Mouse (Mus musculus): Measurements from ENCODE around the gene Rftn1. TPM values are rescaled to one million over a fixed set of nuclear protein-coding genes. Genes with fewer than 3 reads are reported as not detected.

Gene Rftn1
- polyA plus RNA-seq, 1 experiment from 2014 or later = 13.9 TPM

- Histone ChIP-seq H3K27me3 (ENCODE audit: insufficient read depth, low read length) (no peaks in the 10 kb centered on the region), H3K4me1 (ENCODE audit: insufficient read depth, low read length) (no peaks in the 10 kb centered on the region), H3K27ac (ENCODE audit: low read length) (no peak overlapping the region), H3K9ac (replicated peaks; ENCODE audit: low read length) (no peak overlapping the region), H3K4me3 (ENCODE audit: low read length) (no peak overlapping the region), H3K4me2 (replicated peaks; ENCODE audit: low read depth, low read length) (no peak overlapping the region), H3K36me3 (ENCODE audit: insufficient read depth, low read length) (no peaks in the 10 kb centered on the region), H3K9me3 (ENCODE audit: low read length) (no peaks in the 10 kb centered on the region)
- ATAC-seq (ENCODE audit: low FRiP score, low TSS enrichment) = no peak
- 89% methylated on average over 12 of the region's 12 CpGs for WGBS
Measured at GRCm38 (mm10) chr17:50047182-50047581, 143.3 kb downstream of the Rftn1 start.

DNA sequence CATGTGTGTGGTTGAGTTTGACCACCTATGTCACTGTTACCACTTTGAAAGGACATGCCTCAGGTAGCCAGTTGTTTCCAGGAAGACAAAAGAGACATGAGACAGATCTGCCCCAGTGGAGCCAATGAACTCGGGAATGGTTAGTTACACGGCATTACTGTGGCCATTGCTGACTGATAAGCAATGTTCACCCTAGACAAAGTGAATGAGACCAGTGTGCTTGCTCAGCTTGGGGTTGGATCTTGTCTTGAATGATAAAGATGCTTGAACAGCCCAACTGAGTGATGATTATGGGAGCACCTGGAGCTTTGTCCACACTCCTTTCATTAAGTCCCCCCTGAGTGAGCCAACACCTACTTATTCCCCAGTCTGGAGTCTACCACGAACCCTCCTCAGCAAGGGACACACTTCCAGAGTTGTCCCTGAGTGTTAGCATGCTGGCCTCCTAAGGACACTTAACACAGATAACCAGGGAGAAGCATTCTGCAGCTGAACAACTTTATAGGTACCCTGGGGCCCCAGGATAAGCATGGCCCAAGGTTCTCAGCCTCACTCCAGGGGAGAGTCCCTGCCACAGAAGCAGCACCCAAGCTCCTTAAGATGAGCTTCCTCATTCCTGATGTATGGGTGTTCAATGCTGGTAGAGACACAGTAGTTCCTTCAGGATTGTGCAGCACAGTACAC is 149.6 kb downstream of the Rftn1 start:
- Histone ChIP-seq H3K27me3 (ENCODE audit: insufficient read depth, low read length) (no peaks in the 10 kb centered on the region), H3K4me3 (ENCODE audit: low read length) (no peak overlapping the region), H3K9me3 (ENCODE audit: low read length) (no peaks in the 10 kb centered on the region), H3K9ac (replicated peaks; ENCODE audit: low read length) (no peak overlapping the region), H3K36me3 (ENCODE audit: insufficient read depth, low read length) (no peaks in the 10 kb centered on the region), H3K27ac (ENCODE audit: low read length) (no peak overlapping the region), H3K4me1 (ENCODE audit: insufficient read depth, low read length) (no peaks in the 10 kb centered on the region), H3K4me2 (replicated peaks; ENCODE audit: low read depth, low read length) (no peak overlapping the region)
- 98% methylated on average over 3 of the region's 3 CpGs for WGBS
- no peak for ATAC-seq (ENCODE audit: low FRiP score, low TSS enrichment)

GRCm38 (mm10) chr17:50037882-50038665 is 152.4 kb downstream of the Rftn1 start:
- WGBS = 85% methylated on average over 10 of the region's 10 CpGs
- Histone ChIP-seq H3K4me2 (replicated peaks; ENCODE audit: low read depth, low read length) (no peak overlapping the region), H3K36me3 (ENCODE audit: insufficient read depth, low read length) (no peaks in the 10 kb centered on the region), H3K4me1 (ENCODE audit: insufficient read depth, low read length) (no peaks in the 10 kb centered on the region), H3K27me3 (ENCODE audit: insufficient read depth, low read length) (no peaks in the 10 kb centered on the region), H3K27ac (ENCODE audit: low read length) (no peak overlapping the region), H3K4me3 (ENCODE audit: low read length) (no peak overlapping the region), H3K9me3 (ENCODE audit: low read length) (no peaks in the 10 kb centered on the region), H3K9ac (replicated peaks; ENCODE audit: low read length) (no peak overlapping the region)
- no peak for ATAC-seq (ENCODE audit: low FRiP score, low TSS enrichment)

DNA sequence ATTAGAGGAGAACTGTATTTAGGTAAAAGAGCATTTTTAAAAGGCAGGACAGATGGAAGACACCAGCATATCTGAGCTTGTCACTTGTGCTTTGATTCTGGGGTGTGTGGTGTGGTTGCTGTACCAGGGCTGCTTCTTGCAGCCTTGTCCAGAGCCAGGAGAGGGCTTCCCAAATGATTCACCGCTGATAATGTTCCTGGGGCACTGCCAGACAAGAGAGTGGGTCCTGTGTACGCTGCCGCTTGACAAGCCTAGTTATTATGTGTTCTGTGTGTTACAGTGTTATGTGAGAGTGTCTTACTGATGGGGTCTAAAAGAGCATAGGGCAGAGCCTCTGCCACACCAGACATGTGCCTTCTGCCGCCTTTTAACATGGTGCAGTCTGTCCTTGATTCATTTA is 153.1 kb downstream of the Rftn1 start:
- H3K27ac ChIP-seq (ENCODE audit: low read length) = no peak overlapping the region
- no peak overlapping the region for H3K9ac ChIP-seq (replicated peaks; ENCODE audit: low read length)
- WGBS = 84% methylated on average over 4 of the region's 4 CpGs
- H3K36me3 ChIP-seq (ENCODE audit: insufficient read depth, low read length) = no peaks in the 10 kb centered on the region
- no peaks in the 10 kb centered on the region for H3K9me3 ChIP-seq (ENCODE audit: low read length)
- ATAC-seq (ENCODE audit: low FRiP score, low TSS enrichment) = no peak
- no peak overlapping the region for H3K4me3 ChIP-seq (ENCODE audit: low read length)
- H3K27me3 ChIP-seq (ENCODE audit: insufficient read depth, low read length) = no peaks in the 10 kb centered on the region
- no peak overlapping the region for H3K4me2 ChIP-seq (replicated peaks; ENCODE audit: low read depth, low read length)
- H3K4me1 ChIP-seq (ENCODE audit: insufficient read depth, low read length) = no peaks in the 10 kb centered on the region

- no peaks in the 10 kb centered on the region for H3K9me3 ChIP-seq (ENCODE audit: low read length)
- WGBS = 88% methylated on average over 14 of the region's 14 CpGs
Measured at GRCm38 (mm10) chr17:50036751-50037385, 153.6 kb downstream of the Rftn1 start.

GRCm38 (mm10) chr17:50033698-50034097 is 156.8 kb downstream of the Rftn1 start:
- no peaks in the 10 kb centered on the region for H3K4me1 ChIP-seq (ENCODE audit: insufficient read depth, low read length)
- ATAC-seq (ENCODE audit: low FRiP score, low TSS enrichment) = no peak
- no peak overlapping the region for H3K27ac ChIP-seq (ENCODE audit: low read length)
- no peak overlapping the region for H3K4me2 ChIP-seq (replicated peaks; ENCODE audit: low read depth, low read length)
- H3K9me3 ChIP-seq (ENCODE audit: low read length) = no peaks in the 10 kb centered on the region
- H3K36me3 ChIP-seq (ENCODE audit: insufficient read depth, low read length) = no peaks in the 10 kb centered on the region
- no peaks in the 10 kb centered on the region for H3K27me3 ChIP-seq (ENCODE audit: insufficient read depth, low read length)
- H3K4me3 ChIP-seq (ENCODE audit: low read length) = no peak overlapping the region
- no peak overlapping the region for H3K9ac ChIP-seq (replicated peaks; ENCODE audit: low read length)
- 68% methylated on average over 6 of the region's 6 CpGs for WGBS

More at GRCm38 (mm10) chr17:50036751-50037385, 153.6 kb downstream of the Rftn1 start:
- Histone ChIP-seq H3K9ac (replicated peaks; ENCODE audit: low read length) (no peak overlapping the region), H3K4me2 (replicated peaks; ENCODE audit: low read depth, low read length) (no peak overlapping the region), H3K36me3 (ENCODE audit: insufficient read depth, low read length) (no peaks in the 10 kb centered on the region), H3K27me3 (ENCODE audit: insufficient read depth, low read length) (no peaks in the 10 kb centered on the region), H3K4me1 (ENCODE audit: insufficient read depth, low read length) (no peaks in the 10 kb centered on the region), H3K4me3 (ENCODE audit: low read length) (no peak overlapping the region), H3K27ac (ENCODE audit: low read length) (no peak overlapping the region)
- ATAC-seq (ENCODE audit: low FRiP score, low TSS enrichment) = no peak

- ATAC-seq (ENCODE audit: low FRiP score, low TSS enrichment) = no peak
- Histone ChIP-seq H3K4me1 (ENCODE audit: insufficient read depth, low read length) (no peaks in the 10 kb centered on the region), H3K27ac (ENCODE audit: low read length) (no peak overlapping the region), H3K36me3 (ENCODE audit: insufficient read depth, low read length) (no peaks in the 10 kb centered on the region), H3K4me3 (ENCODE audit: low read length) (no peak overlapping the region), H3K9me3 (ENCODE audit: low read length) (no peaks in the 10 kb centered on the region), H3K4me2 (replicated peaks; ENCODE audit: low read depth, low read length) (no peak overlapping the region), H3K27me3 (ENCODE audit: insufficient read depth, low read length) (no peaks in the 10 kb centered on the region), H3K9ac (replicated peaks; ENCODE audit: low read length) (no peak overlapping the region)
- 81% methylated on average over 13 of the region's 13 CpGs for WGBS
Measured at GRCm38 (mm10) chr17:50031548-50032491, 158.7 kb downstream of the Rftn1 start.

GRCm38 (mm10) chr17:50025651-50026050 is 164.8 kb downstream of the Rftn1 start:
- Histone ChIP-seq H3K27me3 (ENCODE audit: insufficient read depth, low read length) (no peaks in the 10 kb centered on the region), H3K4me3 (ENCODE audit: low read length) (no peak overlapping the region), H3K9me3 (ENCODE audit: low read length) (no peaks in the 10 kb centered on the region), H3K4me2 (replicated peaks; ENCODE audit: low read depth, low read length) (no peak overlapping the region), H3K27ac (ENCODE audit: low read length) (no peak overlapping the region), H3K36me3 (ENCODE audit: insufficient read depth, low read length) (no peaks in the 10 kb centered on the region), H3K4me1 (ENCODE audit: insufficient read depth, low read length) (no peaks in the 10 kb centered on the region), H3K9ac (replicated peaks; ENCODE audit: low read length) (no peak overlapping the region)
- no peak for ATAC-seq (ENCODE audit: low FRiP score, low TSS enrichment)
- 60% methylated on average over 1 of the region's 1 CpGs for WGBS

GRCm38 (mm10) chr17:50025173-50025626 is 165.3 kb downstream of the Rftn1 start:
- 50% methylated on average over 4 of the region's 4 CpGs for WGBS
- no peaks in the 10 kb centered on the region for H3K27me3 ChIP-seq (ENCODE audit: insufficient read depth, low read length)
- H3K9ac ChIP-seq (replicated peaks; ENCODE audit: low read length) = no peak overlapping the region
- no peak for ATAC-seq (ENCODE audit: low FRiP score, low TSS enrichment)
- no peak overlapping the region for H3K4me2 ChIP-seq (replicated peaks; ENCODE audit: low read depth, low read length)
- H3K36me3 ChIP-seq (ENCODE audit: insufficient read depth, low read length) = no peaks in the 10 kb centered on the region
- no peaks in the 10 kb centered on the region for H3K4me1 ChIP-seq (ENCODE audit: insufficient read depth, low read length)
- no peaks in the 10 kb centered on the region for H3K9me3 ChIP-seq (ENCODE audit: low read length)
- H3K27ac ChIP-seq (ENCODE audit: low read length) = no peak overlapping the region
- no peak overlapping the region for H3K4me3 ChIP-seq (ENCODE audit: low read length)

Data from kidney, embryonic 16.5 days (tissue).